Mouse (Mus musculus) limb, embryonic 13.5 days (tissue): Measurements from ENCODE around the gene Eif3l. TPM values are rescaled to one million over a fixed set of nuclear protein-coding genes. Genes with fewer than 3 reads are reported as not detected.
A peak's percentile ranks its signal among the peaks of the same experiment; 100 is the strongest.

Experiments used
- ATAC-seq: fragments of 200-750 bp; cut with Nextera tagmentation; 2 replicates; pipeline ENCODE4 v1.8.0; 2017; ENCODE audit warnings: low read depth, moderate number of reproducible peaks, moderate TSS enrichment; ENCODE audit not compliant: low FRiP score
- H3K27ac ChIP-seq: fragments of 300-500 bp; sonication (generic); 2 replicates; pipeline ENCODE4 v1.5.1; 2015; ENCODE audit warnings: inconsistent platforms, mild to moderate bottlenecking, moderate library complexity
- H3K27me3 ChIP-seq: fragments of 300-500 bp; sonication (generic); 2 replicates; pipeline ENCODE4 v1.6.1; 2015; ENCODE audit warnings: mild to moderate bottlenecking, inconsistent platforms
- H3K36me3 ChIP-seq: fragments of 300-500 bp; sonication (generic); 2 replicates; pipeline ENCODE4 v1.6.1; 2015; ENCODE audit warnings: inconsistent platforms, mild to moderate bottlenecking, moderate library complexity
- H3K4me1 ChIP-seq: fragments of 300-500 bp; sonication (generic); 2 replicates; pipeline ENCODE4 v1.6.1; 2015; ENCODE audit warnings: inconsistent platforms
- H3K4me2 ChIP-seq: fragments of 300-500 bp; sonication (generic); replicated peaks from 2 replicates; pipeline ENCODE4 v1.6.1; 2015; ENCODE audit warnings: inconsistent platforms, mild to moderate bottlenecking, moderate library complexity
- H3K4me3 ChIP-seq: fragments of 300-500 bp; sonication (generic); 2 replicates; pipeline ENCODE4 v1.5.1; 2015; ENCODE audit warnings: moderate library complexity, mild to moderate bottlenecking, inconsistent platforms
- H3K9ac ChIP-seq: fragments of 300-500 bp; sonication (generic); 2 replicates; pipeline ENCODE4 v1.6.1; 2015; ENCODE audit warnings: mild to moderate bottlenecking, inconsistent platforms
- H3K9me3 ChIP-seq: fragments of 300-500 bp; sonication (generic); 2 replicates; pipeline ENCODE4 v1.6.1; 2016; ENCODE audit warnings: inconsistent platforms
- WGBS: fragments of 180-500 bp; shearing (Covaris S2); methylation state at CpG from one replicate; pipeline ENCODE4 v1.1.7; 2015; 5-methylcytosine and 5-hydroxymethylcytosine counted together
- polyA plus RNA-seq: library from polyadenylated mRNA; unstranded; fragments of >200 nt; fragmentation: Nextera tagmentation; extraction: Ambion mirVana; gene quantifications from 2 replicates; pipeline ENCODE4 v1.2.1, GENCODE M21; 2015

Eif3l gene
- polyA plus RNA-seq, 1 experiment from 2014 or later: 229 TPM

- Histone ChIP-seq H3K36me3 (peaks cover 80% of the 10 kb centered on the region), H3K4me1 (peaks cover 19% of the 10 kb centered on the region), H3K9me3 (peaks cover 7% of the 10 kb centered on the region; the same call in 1 of the 2 replicates), H3K27ac (no peak overlapping the region), H3K9ac (no peak overlapping the region), H3K27me3 (no peaks in the 10 kb centered on the region), H3K4me3 (no peak overlapping the region), H3K4me2 (no peak overlapping the region)
- 64% methylated on average over 7 of the region's 7 CpGs for WGBS
- no peak for ATAC-seq
Observed at GRCm38 (mm10) chr15:79131442-79131841, 56.5 kb downstream of the Eif3l start.

- ATAC-seq: no peak
Observed at GRCm38 (mm10) chr15:79133191-79133661, 58.2 kb downstream of the Eif3l start.

GRCm38 (mm10) chr15:79134496-79135270, 59.7 kb downstream of the Eif3l start:
- no peaks in the 10 kb centered on the region for H3K9me3 ChIP-seq
- H3K4me1 ChIP-seq: peaks cover 19% of the 10 kb centered on the region
- WGBS: 82% methylated on average over 9 of the region's 9 CpGs
- H3K4me3 ChIP-seq: no peak overlapping the region
- H3K9ac ChIP-seq: no peak overlapping the region
- H3K27me3 ChIP-seq: no peaks in the 10 kb centered on the region
- no peak overlapping the region for H3K4me2 ChIP-seq
- peak overlapping the region; percentile 69; the same call in 1 of the 2 replicates for H3K27ac ChIP-seq
- peaks cover 50% of the 10 kb centered on the region for H3K36me3 ChIP-seq
- no peak for ATAC-seq

More at GRCm38 (mm10) chr15:79133191-79133661, 58.2 kb downstream of the Eif3l start:
- H3K9ac ChIP-seq: no peak overlapping the region
- peaks cover 2% of the 10 kb centered on the region; the same call in 1 of the 2 replicates for H3K9me3 ChIP-seq
- H3K4me2 ChIP-seq: no peak overlapping the region
- WGBS: 87% methylated on average over 6 of the region's 6 CpGs
- no peak overlapping the region for H3K4me3 ChIP-seq
- H3K27me3 ChIP-seq: no peaks in the 10 kb centered on the region
- H3K36me3 ChIP-seq: peaks cover 62% of the 10 kb centered on the region
- no peak overlapping the region for H3K27ac ChIP-seq
- peaks cover 19% of the 10 kb centered on the region for H3K4me1 ChIP-seq

GRCm38 (mm10) chr15:79135332-79135731, 60.4 kb downstream of the Eif3l start:
- WGBS: 70% methylated on average over 9 of the region's 9 CpGs
- H3K4me3 ChIP-seq: no peak overlapping the region
- peaks cover 43% of the 10 kb centered on the region for H3K36me3 ChIP-seq
- H3K4me1 ChIP-seq: peaks cover 20% of the 10 kb centered on the region
- H3K9ac ChIP-seq: no peak overlapping the region
- peaks cover 5% of the 10 kb centered on the region; the same call in 1 of the 2 replicates for H3K27me3 ChIP-seq
- no peaks in the 10 kb centered on the region for H3K9me3 ChIP-seq
- peak overlapping the region; percentile 69 for H3K27ac ChIP-seq
- ATAC-seq: peak; percentile 42; the same call in 1 of the 2 replicates
- no peak overlapping the region for H3K4me2 ChIP-seq

- H3K27me3 ChIP-seq: peaks cover 5% of the 10 kb centered on the region; the same call in 1 of the 2 replicates
- H3K36me3 ChIP-seq: peaks cover 37% of the 10 kb centered on the region
- ATAC-seq: peak; percentile 69
- WGBS: 37% methylated on average over 11 of the region's 11 CpGs
- no peak overlapping the region for H3K9ac ChIP-seq
- no peaks in the 10 kb centered on the region for H3K9me3 ChIP-seq
- no peak overlapping the region for H3K4me2 ChIP-seq
- no peak overlapping the region for H3K4me3 ChIP-seq
- peaks cover 25% of the 10 kb centered on the region for H3K4me1 ChIP-seq
- H3K27ac ChIP-seq: peak overlapping the region; percentile 69
Observed at GRCm38 (mm10) chr15:79135783-79136575, 61.0 kb downstream of the Eif3l start.

- 58% methylated on average over 10 of the region's 10 CpGs for WGBS
- Histone ChIP-seq H3K4me3 (no peak overlapping the region), H3K36me3 (peaks cover 10% of the 10 kb centered on the region), H3K27ac (no peak overlapping the region), H3K4me1 (peaks cover 34% of the 10 kb centered on the region), H3K9ac (no peak overlapping the region), H3K4me2 (no peak overlapping the region), H3K9me3 (no peaks in the 10 kb centered on the region), H3K27me3 (peaks cover 5% of the 10 kb centered on the region; the same call in 1 of the 2 replicates)
- ATAC-seq: no peak
Observed at GRCm38 (mm10) chr15:79139640-79140039, 64.7 kb downstream of the Eif3l start.

GRCm38 (mm10) chr15:79140866-79141565, 66.0 kb downstream of the Eif3l start, which contains the start of the genes Polr2f and 1700088E04Rik:
Gene Polr2f, plus strand, starts transcription at chr15:79141009.
Gene 1700088E04Rik, minus strand, starts transcription at chr15:79141253.
- peak within 1 kb of the TSS; percentile 89 for H3K9ac ChIP-seq
- no peak within 1 kb of the TSS; the same call in 1 of the 2 replicates for H3K27ac ChIP-seq
- H3K36me3 ChIP-seq: peaks cover 23% of the 10 kb centered on the region
- peak within 1 kb of the TSS; percentile 73 for H3K4me3 ChIP-seq
- under 1% methylated on average over 57 of the region's 57 CpGs for WGBS
- peaks cover 21% of the 10 kb centered on the region for H3K4me1 ChIP-seq
- H3K9me3 ChIP-seq: no peaks in the 10 kb centered on the region
- peaks cover 5% of the 10 kb centered on the region; the same call in 1 of the 2 replicates for H3K27me3 ChIP-seq
- peak; percentile 86 for ATAC-seq
- peak within 1 kb of the TSS; percentile 97 for H3K4me2 ChIP-seq

- WGBS: 0% methylated on average over 7 of the region's 7 CpGs
- peak; percentile 37; the same call in 1 of the 2 replicates for ATAC-seq
- H3K4me3 ChIP-seq: peak overlapping the region; percentile 73
- peaks cover 18% of the 10 kb centered on the region for H3K4me1 ChIP-seq
- no peak overlapping the region for H3K27ac ChIP-seq
- peaks cover 5% of the 10 kb centered on the region; the same call in 1 of the 2 replicates for H3K27me3 ChIP-seq
- no peaks in the 10 kb centered on the region for H3K9me3 ChIP-seq
- peaks cover 28% of the 10 kb centered on the region for H3K36me3 ChIP-seq
- peak overlapping the region; percentile 97 for H3K4me2 ChIP-seq
- peak overlapping the region; percentile 89 for H3K9ac ChIP-seq
Observed at GRCm38 (mm10) chr15:79141566-79141917, 66.6 kb downstream of the Eif3l start.

GRCm38 (mm10) chr15:79143316-79143715, 68.3 kb downstream of the Eif3l start:
- Histone ChIP-seq H3K27me3 (peaks cover 5% of the 10 kb centered on the region; the same call in 1 of the 2 replicates), H3K9me3 (no peaks in the 10 kb centered on the region), H3K9ac (no peak overlapping the region), H3K4me2 (no peak overlapping the region), H3K4me1 (peaks cover 18% of the 10 kb centered on the region), H3K4me3 (no peak overlapping the region), H3K36me3 (peaks cover 44% of the 10 kb centered on the region), H3K27ac (no peak overlapping the region)
- WGBS: 78% methylated on average over 12 of the region's 12 CpGs
- ATAC-seq: no peak
